Comparison of ENCODE assay signal across 26 mouse cellular contexts in the genomic region with DNA sequence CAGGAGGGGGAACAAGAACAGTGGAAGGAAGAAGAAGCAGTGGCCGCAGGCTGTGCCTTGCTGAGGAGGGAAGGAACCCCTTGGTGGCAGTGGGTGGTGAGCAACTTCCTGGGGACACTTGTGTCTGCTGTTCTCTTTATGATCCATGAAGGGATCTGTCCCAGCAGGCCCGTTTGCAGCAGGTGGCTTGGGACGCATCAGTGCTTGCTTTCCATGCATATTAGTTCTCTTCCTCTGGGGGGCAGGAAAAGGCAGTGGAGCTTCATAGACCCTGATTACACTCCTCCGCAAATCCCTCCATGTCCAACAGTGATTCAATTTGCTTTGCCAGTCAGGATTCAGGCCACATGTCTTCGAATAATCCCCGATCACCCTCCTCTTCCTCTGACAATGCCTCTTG.
DNase-seq lines count a peak whose midpoint lies in the region; ATAC-seq and TF ChIP-seq lines count a peak whose summit lies in the region.
"Had no signal": no experiment of that assay in that cellular context is flagged by ENCODE, and none has a peak within 500 bp of the region (broad histone marks: within the 10 kb centered on the region; RNA-seq: fewer than 3 reads in every experiment).

No protein-coding gene starts in this region.

- no peak overlapping the region for H3K4me3 ChIP-seq in kidney, embryonic 16.5 days (ENCODE audit: low read length)
- H3K4me3 ChIP-seq in kidney, adult 2 months (ENCODE audit: insufficient read depth, low read depth, low read length), result no peak overlapping the region
- no peak overlapping the region for H3K4me3 ChIP-seq in midbrain, embryonic 11.5 days (ENCODE audit: low read depth, low read length)
- no peak overlapping the region for H3K4me3 ChIP-seq in midbrain, embryonic 10.5 days
- H3K4me3 ChIP-seq: forebrain, embryonic 13.5 days; hindbrain, embryonic 15.5 days; intestine, embryonic 15.5 days; limb, embryonic 12.5 days; liver, embryonic 15.5 days had no signal

- H3K4me1 ChIP-seq in kidney, embryonic 16.5 days (ENCODE audit: insufficient read depth, low read length), result no peaks in the 10 kb centered on the region
- H3K4me1 ChIP-seq in kidney, adult 2 months (ENCODE audit: control insufficient read depth, insufficient read depth, low read length), result no peaks in the 10 kb centered on the region
- H3K4me1 ChIP-seq in midbrain, embryonic 11.5 days (ENCODE audit: control insufficient read depth, insufficient read depth, low read length), result no peaks in the 10 kb centered on the region
- H3K4me1 ChIP-seq in midbrain, embryonic 10.5 days, result no peaks in the 10 kb centered on the region
- H3K4me1 ChIP-seq: forebrain, embryonic 13.5 days; hindbrain, embryonic 15.5 days; intestine, embryonic 15.5 days; limb, embryonic 12.5 days; liver, embryonic 15.5 days had no signal

- peak; percentile 35; the same call in 1 of the 2 replicates for ATAC-seq in kidney, embryonic 16.5 days (ENCODE audit: low FRiP score, low TSS enrichment)
- ATAC-seq in midbrain, embryonic 11.5 days (ENCODE audit: low FRiP score), result no peak
- ATAC-seq: forebrain, embryonic 13.5 days; intestine, embryonic 15.5 days had no signal

- intact Hi-C loops in heart, postnatal 36 days (cut with DNase I), result no loop called here

- H3K27me3 ChIP-seq in kidney, embryonic 16.5 days (ENCODE audit: insufficient read depth, low read length), result no peaks in the 10 kb centered on the region
- H3K27me3 ChIP-seq in kidney, adult 2 months (replicated peaks; ENCODE audit: control insufficient read depth, insufficient read depth, low read length), result no peaks in the 10 kb centered on the region
- H3K27me3 ChIP-seq in midbrain, embryonic 11.5 days (ENCODE audit: control insufficient read depth, insufficient read depth, low read length), result no peaks in the 10 kb centered on the region
- no peaks in the 10 kb centered on the region for H3K27me3 ChIP-seq in midbrain, embryonic 10.5 days (ENCODE audit: low read depth, poor library complexity, severe bottlenecking)
- H3K27me3 ChIP-seq: forebrain, embryonic 13.5 days; hindbrain, embryonic 15.5 days; intestine, embryonic 15.5 days; limb, embryonic 12.5 days; liver, embryonic 15.5 days had no signal

- TF ChIP-seq POLR2A in kidney, adult 2 months (IDR thresholded peaks at IDR 0.05; ENCODE audit: low read depth, low read length), result no peak
- TF ChIP-seq POLR2A in brain, embryonic 14.5 days (IDR thresholded peaks at IDR 0.05; ENCODE audit: borderline replicate concordance, extremely low read depth, insufficient read depth, insufficient read length, poor library complexity, severe bottlenecking), result no peak

- no peak overlapping the region for H3K4me2 ChIP-seq in kidney, embryonic 16.5 days (replicated peaks; ENCODE audit: low read depth, low read length)
- no peak overlapping the region for H3K4me2 ChIP-seq in midbrain, embryonic 11.5 days
- H3K4me2 ChIP-seq: forebrain, embryonic 13.5 days; heart, embryonic 11.5 days; hindbrain, embryonic 15.5 days; intestine, embryonic 15.5 days; limb, embryonic 12.5 days; liver, embryonic 15.5 days; lung, embryonic 14.5 days had no signal

- H3K9ac ChIP-seq in kidney, embryonic 16.5 days (replicated peaks; ENCODE audit: low read length), result no peak overlapping the region
- H3K9ac ChIP-seq in midbrain, embryonic 11.5 days (ENCODE audit: low read length), result no peak overlapping the region
- H3K9ac ChIP-seq: forebrain, embryonic 13.5 days; hindbrain, embryonic 15.5 days; intestine, embryonic 15.5 days; limb, embryonic 12.5 days; liver, embryonic 15.5 days; lung, embryonic 14.5 days had no signal

- TF ChIP-seq CTCF in kidney, adult 2 months (conservative IDR thresholded peaks at IDR 0.05; ENCODE audit: insufficient read depth, insufficient read length, low read depth, low read length), result no peak
- TF ChIP-seq CTCF in brain, embryonic 14.5 days (IDR thresholded peaks at IDR 0.05; ENCODE audit: borderline replicate concordance, extremely low read depth, insufficient read depth, insufficient read length), result 0 out of 2 replicates have a peak, but pooled peaks have one; percentile 0

- no peaks in the 10 kb centered on the region for H3K36me3 ChIP-seq in kidney, embryonic 16.5 days (ENCODE audit: insufficient read depth, low read length)
- no peaks in the 10 kb centered on the region for H3K36me3 ChIP-seq in kidney, adult 2 months (ENCODE audit: control insufficient read depth, insufficient read depth, low read length)
- no peaks in the 10 kb centered on the region for H3K36me3 ChIP-seq in midbrain, embryonic 11.5 days (ENCODE audit: control insufficient read depth, insufficient read depth, low read length)
- no peaks in the 10 kb centered on the region for H3K36me3 ChIP-seq in midbrain, embryonic 10.5 days
- H3K36me3 ChIP-seq: hindbrain, embryonic 15.5 days; intestine, embryonic 15.5 days; limb, embryonic 12.5 days; liver, embryonic 15.5 days had no signal

- WGBS in kidney, embryonic 16.5 days, result 55% methylated on average over 6 of the region's 6 CpGs
- WGBS in kidney, adult 2 months, result 32% methylated on average over 6 of the region's 6 CpGs
- 51% methylated on average over 6 of the region's 6 CpGs for WGBS in midbrain, embryonic 11.5 days
- 65% methylated on average over 6 of the region's 6 CpGs for WGBS in midbrain, embryonic 10.5 days

- H3K27ac ChIP-seq in kidney, embryonic 16.5 days (ENCODE audit: low read length), result no peak overlapping the region
- H3K27ac ChIP-seq in kidney, adult 2 months (ENCODE audit: insufficient read depth, low read depth, low read length), result no peak overlapping the region
- H3K27ac ChIP-seq in midbrain, embryonic 11.5 days (ENCODE audit: low read depth, low read length), result no peak overlapping the region
- no peak overlapping the region for H3K27ac ChIP-seq in midbrain, embryonic 10.5 days (replicated peaks)
- H3K27ac ChIP-seq: forebrain, embryonic 13.5 days; hindbrain, embryonic 15.5 days; intestine, embryonic 15.5 days; limb, embryonic 12.5 days; liver, embryonic 15.5 days had no signal

- no peak for DNase-seq in kidney, adult 2 months
- peak; percentile 64 for DNase-seq in midbrain, embryonic 11.5 days (ENCODE audit: low spot score, missing footprints)
- no peak for DNase-seq in midbrain, embryonic 10.5 days (ENCODE audit: low spot score)
- peak; percentile 5 for DNase-seq in brain, adult 2 months (ENCODE audit: low read depth, low spot score)
- DNase-seq in brain, embryonic 14.5 days (ENCODE audit: low read depth), result no peak
- DNase-seq in heart, postnatal 36 days, result no peak
- DNase-seq: adrenal gland, postnatal 25 days; B cell, adult 2 months; cerebellum, adult 8-10 months; cerebellum, postnatal 36 days; gastrocnemius, postnatal 25 days; heart, adult 11 months; heart, postnatal 4 days; kidney, adult 8-10 months; kidney, postnatal 36 days; layer of hippocampus, adult 9-11 months; lung, embryonic 14.5 days; lung, postnatal 14 days; right cerebral cortex, postnatal 14 days had no signal

- H3K9me3 ChIP-seq in kidney, embryonic 16.5 days (ENCODE audit: low read length), result no peaks in the 10 kb centered on the region
- no peaks in the 10 kb centered on the region for H3K9me3 ChIP-seq in midbrain, embryonic 11.5 days (ENCODE audit: control insufficient read depth, low read length)
- H3K9me3 ChIP-seq in midbrain, embryonic 10.5 days (replicated peaks), result no peaks in the 10 kb centered on the region
- H3K9me3 ChIP-seq: forebrain, embryonic 13.5 days; hindbrain, embryonic 15.5 days; intestine, embryonic 15.5 days; limb, embryonic 12.5 days; liver, embryonic 15.5 days had no signal

Comparison
In these comparisons a context has a peak if more than half of its experiments do, and no peak if none do; other contexts are left out.
1. DNase-seq: peak in midbrain, embryonic 11.5 days (single experiment) and brain, adult 2 months (single experiment); none in kidney, adult 2 months (single experiment), midbrain, embryonic 10.5 days (single experiment), brain, embryonic 14.5 days (single experiment) and heart, postnatal 36 days (0 of 2).